Mouse (Mus musculus) E14TG2a.4 (cell line): ENCODE measurements around the gene Sdr42e1.
A peak's percentile ranks its signal among the peaks of the same experiment; 100 is the strongest.

Source experiments
- H3K27me3 ChIP-seq: 2 replicates; pipeline ENCODE4 v1.6.1; 2014; ENCODE audit warnings: low read length, control low read depth; ENCODE audit not compliant: insufficient read depth
- H3K36me3 ChIP-seq: 2 replicates; pipeline ENCODE4 v1.6.1; 2014; ENCODE audit warnings: low read length, control low read depth; ENCODE audit not compliant: insufficient read depth
- H3K4me1 ChIP-seq: replicated peaks from 2 replicates; pipeline ENCODE4 v1.6.1; 2014; ENCODE audit warnings: low read depth, low read length, control low read depth
- H3K4me3 ChIP-seq: replicated peaks from 2 replicates; pipeline ENCODE4 v1.5.1; 2014; ENCODE audit warnings: mild to moderate bottlenecking, low read length
- H3K9me3 ChIP-seq: 2 replicates; pipeline ENCODE4 v1.6.1; 2014; ENCODE audit warnings: low read length, control low read depth
- CTCF ChIP-seq: conservative IDR thresholded peaks from 2 replicates; pipeline ENCODE4 v1.5.1; 2014; ENCODE audit warnings: low read length
- NANOG ChIP-seq: IDR thresholded peaks from 2 replicates; pipeline ENCODE4 v1.6.1; 2014; ENCODE audit warnings: borderline replicate concordance, low read length, mixed read lengths
- POU5F1 ChIP-seq: IDR thresholded peaks from 2 replicates; pipeline ENCODE4 v1.6.1; 2014; ENCODE audit warnings: low read length, borderline replicate concordance

Gene Sdr42e1

GRCm38 (mm10) chr8:117673430-117673830 lies at the start of gene Sdr42e1:
TSS of gene Sdr42e1 (minus strand) at chr8:117673689.
- peaks cover 2% of the 10 kb centered on the region; the same call in 1 of the 2 replicates for H3K27me3 ChIP-seq
- H3K4me1 ChIP-seq: peaks cover 22% of the 10 kb centered on the region
- TF ChIP-seq POU5F1: no peak
- TF ChIP-seq NANOG: no peak
- TF ChIP-seq CTCF: no peak
- peak within 1 kb of the TSS; percentile 79 for H3K4me3 ChIP-seq
- no peaks in the 10 kb centered on the region for H3K36me3 ChIP-seq
- no peaks in the 10 kb centered on the region for H3K9me3 ChIP-seq

- Histone ChIP-seq H3K36me3 (no peaks in the 10 kb centered on the region), H3K4me3 (no peak overlapping the region), H3K27me3 (peaks cover 16% of the 10 kb centered on the region), H3K4me1 (no peaks in the 10 kb centered on the region), H3K9me3 (peaks cover 10% of the 10 kb centered on the region)
- TF ChIP-seq NANOG: no peak
Measured at GRCm38 (mm10) chr8:117718152-117718860, 44.8 kb upstream of the Sdr42e1 start.

GRCm38 (mm10) chr8:117715896-117716295 lies 42.4 kb upstream of the Sdr42e1 start:
- TF ChIP-seq CTCF (no peak), NANOG (no peak)
- peaks cover 20% of the 10 kb centered on the region for H3K9me3 ChIP-seq
- no peaks in the 10 kb centered on the region for H3K36me3 ChIP-seq
- peaks cover 17% of the 10 kb centered on the region for H3K27me3 ChIP-seq
- H3K4me3 ChIP-seq: no peak overlapping the region
- H3K4me1 ChIP-seq: no peaks in the 10 kb centered on the region

- no peak for TF ChIP-seq POU5F1
- Histone ChIP-seq H3K4me1 (no peaks in the 10 kb centered on the region), H3K4me3 (no peak overlapping the region)
Measured at GRCm38 (mm10) chr8:117714604-117715003, 41.1 kb upstream of the Sdr42e1 start.

GRCm38 (mm10) chr8:117712226-117712625 lies 38.7 kb upstream of the Sdr42e1 start:
- Histone ChIP-seq H3K4me3 (no peak overlapping the region), H3K9me3 (peaks cover 20% of the 10 kb centered on the region), H3K36me3 (no peaks in the 10 kb centered on the region), H3K4me1 (no peaks in the 10 kb centered on the region), H3K27me3 (peaks cover 16% of the 10 kb centered on the region)
- TF ChIP-seq POU5F1 (no peak), NANOG (no peak), CTCF (no peak)

More at GRCm38 (mm10) chr8:117714604-117715003, 41.1 kb upstream of the Sdr42e1 start:
- peaks cover 20% of the 10 kb centered on the region for H3K9me3 ChIP-seq
- H3K27me3 ChIP-seq: peaks cover 14% of the 10 kb centered on the region
- no peaks in the 10 kb centered on the region for H3K36me3 ChIP-seq

- Histone ChIP-seq H3K27me3 (peaks cover 4% of the 10 kb centered on the region; the same call in 1 of the 2 replicates), H3K4me1 (peaks cover 13% of the 10 kb centered on the region), H3K9me3 (no peaks in the 10 kb centered on the region), H3K36me3 (no peaks in the 10 kb centered on the region), H3K4me3 (no peak overlapping the region)
- TF ChIP-seq POU5F1: no peak
- TF ChIP-seq NANOG: no peak
- TF ChIP-seq CTCF: no peak
Measured at GRCm38 (mm10) chr8:117706141-117706540, 32.7 kb upstream of the Sdr42e1 start.

- H3K27me3 ChIP-seq: peaks cover 2% of the 10 kb centered on the region; the same call in 1 of the 2 replicates
- TF ChIP-seq POU5F1 (no peak), NANOG (no peak)
- H3K4me1 ChIP-seq: peaks cover 19% of the 10 kb centered on the region
- peaks cover 14% of the 10 kb centered on the region for H3K9me3 ChIP-seq
- no peaks in the 10 kb centered on the region for H3K36me3 ChIP-seq
- no peak overlapping the region for H3K4me3 ChIP-seq
Measured at GRCm38 (mm10) chr8:117702701-117703100, 29.2 kb upstream of the Sdr42e1 start.

- no peaks in the 10 kb centered on the region for H3K36me3 ChIP-seq
- H3K9me3 ChIP-seq: peaks cover 14% of the 10 kb centered on the region
- peaks cover 19% of the 10 kb centered on the region for H3K4me1 ChIP-seq
- H3K4me3 ChIP-seq: no peak within 1 kb of the TSS
- TF ChIP-seq POU5F1: no peak
- TF ChIP-seq NANOG: no peak
- TF ChIP-seq CTCF: no peak
- H3K27me3 ChIP-seq: peaks cover 2% of the 10 kb centered on the region; the same call in 1 of the 2 replicates
Measured at GRCm38 (mm10) chr8:117701859-117702258, 28.4 kb upstream of the Sdr42e1 start, which contains the start of gene Hsd17b2. TSS of gene Hsd17b2 (plus strand) at chr8:117701904.

- peaks cover 19% of the 10 kb centered on the region for H3K4me1 ChIP-seq
- no peak for TF ChIP-seq NANOG
- TF ChIP-seq CTCF: no peak
- no peak for TF ChIP-seq POU5F1
- no peak overlapping the region for H3K4me3 ChIP-seq
- H3K9me3 ChIP-seq: peaks cover 14% of the 10 kb centered on the region
- H3K27me3 ChIP-seq: peaks cover 2% of the 10 kb centered on the region; the same call in 1 of the 2 replicates
- H3K36me3 ChIP-seq: no peaks in the 10 kb centered on the region
Measured at GRCm38 (mm10) chr8:117701246-117701645, 27.8 kb upstream of the Sdr42e1 start.
